Mouse (Mus musculus): ENCODE measurements at regions not wholly inside any gene's neighbourhood (a gene's known extent, or its start where the extent isn't known, plus 50 kb on each side); places are given as distances from the start of the nearest gene placed in this dataset.

DNA sequence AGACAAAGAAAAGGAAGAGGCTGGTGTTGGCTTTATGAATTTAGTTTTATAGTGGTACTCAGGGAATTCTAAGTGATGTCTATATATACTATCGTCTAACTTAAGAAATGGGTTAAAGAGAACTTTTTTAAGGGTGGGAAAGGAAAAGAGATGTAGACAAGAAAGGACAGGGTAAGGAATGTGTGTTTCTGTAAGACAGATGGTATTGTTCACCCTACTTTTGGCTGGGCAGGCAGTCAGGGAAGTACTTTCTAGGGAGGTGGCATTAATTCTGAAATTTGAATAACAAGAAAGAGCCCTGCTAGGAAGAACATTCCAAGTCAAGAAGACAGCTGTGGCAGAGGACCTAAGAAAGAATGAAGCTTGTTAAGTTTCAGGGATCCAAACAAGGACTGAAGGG, 263.0 kb downstream of the Pik3r1 start:
- DNase-seq (ENCODE audit: low spot score), result no peak

- peak; percentile 57 for DNase-seq (ENCODE audit: low spot score)
Observed at GRCm38 (mm10) chr13:101504241-101504640, 263.8 kb downstream of the Pik3r1 start.

GRCm38 (mm10) chr13:101501845-101502284, 266.2 kb downstream of the Pik3r1 start:
- no peak for DNase-seq (ENCODE audit: low spot score)

DNA sequence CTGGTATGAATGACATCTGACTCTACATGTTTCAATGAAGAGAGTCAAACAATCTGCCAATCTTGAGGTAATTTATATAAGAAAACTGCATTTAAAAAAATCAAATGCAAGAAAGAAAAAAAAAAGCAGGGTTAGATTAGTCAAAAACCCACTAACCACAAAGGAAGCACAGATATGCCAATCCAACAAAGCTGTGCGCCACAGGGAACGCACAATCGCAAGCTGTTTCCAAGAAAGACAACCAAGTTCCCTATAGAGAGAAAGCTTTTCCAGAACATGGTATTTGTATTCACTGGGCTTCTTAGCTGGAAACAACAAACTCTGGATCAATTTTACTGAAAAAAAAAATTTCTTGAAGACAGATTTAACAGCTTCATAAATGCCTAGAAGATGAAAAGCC, 267.0 kb downstream of the Pik3r1 start:
- no peak for DNase-seq (ENCODE audit: low spot score)

DNA sequence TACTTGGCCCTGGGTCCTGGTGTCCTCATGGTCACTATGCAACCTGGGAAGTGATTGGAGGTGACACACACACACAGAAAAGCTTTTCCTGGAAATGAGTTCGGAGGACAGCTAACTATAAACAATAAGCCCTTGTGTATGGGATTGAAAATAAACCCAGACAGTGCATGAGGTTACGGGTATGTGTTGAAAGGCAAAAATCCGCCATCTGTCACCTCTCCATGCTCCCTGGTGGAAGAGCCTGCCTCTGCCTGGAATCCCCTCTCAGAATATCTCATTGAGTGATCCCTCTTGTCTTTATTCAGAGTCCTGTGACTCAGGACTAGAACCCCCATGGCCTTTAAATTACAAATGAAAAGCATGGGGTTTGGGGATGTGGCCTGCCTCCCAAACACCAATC, 276.2 kb downstream of the Pik3r1 start:
- no peak for DNase-seq (ENCODE audit: low spot score)

- no peak for DNase-seq (ENCODE audit: low spot score)
Observed at GRCm38 (mm10) chr13:101490961-101491360, 277.1 kb downstream of the Pik3r1 start.

GRCm38 (mm10) chr13:101487621-101488020, 280.4 kb downstream of the Pik3r1 start:
- no peak for DNase-seq (ENCODE audit: low spot score)

- DNase-seq (ENCODE audit: low spot score), result no peak
Observed at GRCm38 (mm10) chr13:101485823-101486222, 282.2 kb downstream of the Pik3r1 start.

GRCm38 (mm10) chr13:101483816-101484215, 284.2 kb downstream of the Pik3r1 start:
- DNase-seq (ENCODE audit: low spot score), result peak; percentile 79

DNA sequence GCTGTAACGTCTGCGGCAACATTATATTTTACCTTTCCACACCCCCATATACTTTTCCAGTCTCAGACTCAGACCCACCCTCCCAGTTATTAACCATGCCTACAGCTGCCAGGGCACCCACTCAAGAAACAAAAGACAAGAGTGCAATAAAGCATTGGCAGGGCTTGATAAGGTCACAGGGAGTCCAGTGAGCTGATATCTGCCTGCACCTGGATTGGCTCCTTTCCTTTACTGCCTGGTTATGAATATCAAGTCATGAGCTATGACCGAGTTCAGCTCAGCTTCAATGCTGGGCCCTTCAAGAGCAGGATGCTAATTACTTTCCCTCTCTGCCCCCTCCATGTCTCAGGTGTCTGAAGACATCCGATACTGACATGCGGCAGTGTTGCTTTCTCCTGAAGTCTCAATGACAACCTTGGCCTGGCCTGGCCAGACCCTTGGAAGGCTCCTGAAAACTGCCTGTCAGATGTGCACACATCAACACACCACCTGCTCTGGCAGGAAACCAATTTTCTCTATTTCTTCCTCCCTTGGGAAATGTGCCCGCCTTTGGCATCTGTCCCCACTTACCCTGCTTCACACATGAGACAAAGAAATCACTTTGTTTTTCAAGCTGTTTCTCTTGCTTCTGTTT, 286.3 kb downstream of the Pik3r1 start:
- DNase-seq (ENCODE audit: low spot score), result no peak

DNA sequence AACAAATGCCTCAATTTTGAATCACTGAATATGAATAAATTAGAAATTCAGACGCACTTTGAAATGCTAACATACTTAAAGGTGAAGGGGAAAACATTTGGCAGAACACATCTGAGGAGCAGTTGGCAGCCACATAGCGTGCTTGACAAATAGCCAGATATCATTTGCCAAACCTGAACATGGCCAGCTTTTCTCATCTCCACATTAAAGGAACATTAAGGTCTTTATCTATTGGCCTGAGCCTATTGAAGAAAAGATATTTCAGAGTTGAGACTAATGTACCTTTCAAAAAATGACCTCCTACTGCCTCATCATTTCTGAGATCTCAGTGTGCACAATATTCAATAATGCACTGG, 288.7 kb downstream of the Pik3r1 start:
- no peak for DNase-seq (ENCODE audit: low spot score)

GRCm38 (mm10) chr13:101478608-101479296, 289.3 kb downstream of the Pik3r1 start:
- DNase-seq (ENCODE audit: low spot score), result no peak

DNA sequence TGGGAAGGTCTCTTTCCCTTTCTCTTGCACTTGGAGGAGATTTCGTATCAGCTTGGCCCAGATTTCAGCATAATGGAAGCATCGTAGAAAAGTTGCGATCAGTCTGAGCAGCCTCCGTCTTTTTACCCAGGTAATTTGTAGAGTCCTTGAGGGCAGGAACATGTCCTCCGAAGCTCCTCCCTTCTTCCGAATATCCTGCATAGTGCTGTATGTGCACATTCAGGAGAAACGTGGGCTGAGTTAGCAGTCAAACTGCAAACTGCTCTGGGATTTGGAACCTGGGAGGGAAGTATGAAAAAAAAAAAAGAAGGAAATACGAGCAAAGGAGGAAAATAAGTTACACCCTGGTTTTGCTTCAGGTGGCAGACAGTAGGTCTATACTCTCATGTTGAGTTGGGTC, 294.7 kb downstream of the Pik3r1 start:
- no peak for DNase-seq (ENCODE audit: low spot score)

GRCm38 (mm10) chr13:101470560-101471247, 297.3 kb downstream of the Pik3r1 start:
- no peak for DNase-seq (ENCODE audit: low spot score)

DNA sequence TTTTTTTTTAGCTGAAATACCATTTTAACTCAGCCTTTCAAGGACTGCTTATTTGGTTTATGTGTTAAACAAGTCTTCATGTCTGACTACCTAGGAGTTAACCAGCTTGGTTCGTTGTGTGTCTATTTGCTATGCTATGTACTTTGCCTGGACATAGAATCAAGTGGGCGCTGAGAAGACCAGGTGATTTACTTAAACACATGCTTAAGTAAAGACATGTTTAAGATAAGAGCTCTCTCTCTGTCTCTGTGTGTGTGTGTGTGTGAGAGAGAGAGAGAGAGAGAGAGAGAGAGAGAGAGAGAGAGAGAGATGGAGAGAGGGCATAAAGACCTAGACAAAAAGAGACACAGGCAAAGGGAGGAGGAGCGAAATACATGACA, 302.3 kb downstream of the Pik3r1 start:
- no peak for DNase-seq (ENCODE audit: low spot score)

GRCm38 (mm10) chr13:101464928-101465747, 302.9 kb downstream of the Pik3r1 start:
- peak; percentile 9 for DNase-seq (ENCODE audit: low spot score)

GRCm38 (mm10) chr13:101456926-101457325, 311.1 kb downstream of the Pik3r1 start:
- no peak for DNase-seq (ENCODE audit: low spot score)

DNA sequence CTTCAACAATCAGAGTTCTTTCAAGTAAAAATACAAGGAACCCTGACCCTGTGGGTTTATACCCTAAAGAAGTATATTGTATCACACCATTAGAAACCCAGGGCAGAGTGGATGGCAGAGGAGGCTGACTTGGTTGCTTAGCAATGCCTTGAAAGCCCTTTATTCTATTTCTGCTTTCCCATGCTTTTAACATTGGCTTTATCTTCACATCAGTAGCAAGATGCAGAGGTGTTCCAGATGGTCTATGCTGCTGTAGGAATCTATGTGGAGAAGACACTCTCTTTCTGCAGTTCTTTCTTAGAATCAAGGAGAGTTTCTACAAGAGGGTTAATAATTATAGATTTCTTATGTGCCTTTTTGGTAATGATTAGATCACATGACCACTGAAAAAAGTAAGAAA, 313.7 kb downstream of the Pik3r1 start:
- no peak for DNase-seq (ENCODE audit: low spot score)

- no peak for DNase-seq (ENCODE audit: low spot score)
Observed at GRCm38 (mm10) chr13:101450501-101450900, 317.5 kb downstream of the Pik3r1 start.

GRCm38 (mm10) chr13:101439517-101439916, 328.5 kb downstream of the Pik3r1 start:
- DNase-seq (ENCODE audit: low spot score), result no peak

DNA sequence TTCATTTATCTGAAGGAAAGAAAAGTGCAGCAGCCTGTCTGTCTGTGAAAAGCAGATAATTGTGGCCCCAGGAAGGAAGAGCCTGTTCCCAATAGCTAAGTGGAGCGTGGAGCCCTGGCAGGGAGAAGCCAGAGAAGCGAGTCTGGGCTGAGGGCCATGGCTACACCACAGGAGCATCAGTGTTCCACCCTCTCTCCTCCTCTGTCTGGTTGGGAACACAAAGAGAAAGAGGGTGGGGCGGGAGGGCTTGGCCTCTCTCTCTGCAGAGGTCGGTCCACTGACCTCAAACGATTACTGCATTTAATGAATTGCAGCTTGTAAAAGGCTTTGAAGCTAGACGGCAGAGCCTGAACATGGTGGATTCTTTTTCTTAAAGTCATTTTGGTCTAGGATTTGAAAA, 329.0 kb downstream of the Pik3r1 start:
- DNase-seq (ENCODE audit: low spot score), result no peak

GRCm38 (mm10) chr13:101433162-101433561, 334.9 kb downstream of the Pik3r1 start:
- DNase-seq (ENCODE audit: low spot score), result no peak
